Mouse (Mus musculus): ENCODE data around the gene Inpp5a. TPM values are rescaled to one million over a fixed set of nuclear protein-coding genes. Genes with fewer than 3 reads are reported as not detected.

The Inpp5a gene
- polyA plus RNA-seq, 1 experiment from 2014 or later: 23.0 TPM

GRCm38 (mm10) chr7:139381877-139382276, 7.0 kb upstream of the Inpp5a start:
- Histone ChIP-seq H3K27me3 (ENCODE audit: control insufficient read depth, insufficient read depth, low read length) (no peaks in the 10 kb centered on the region), H3K4me1 (ENCODE audit: control insufficient read depth, insufficient read depth, low read length) (no peaks in the 10 kb centered on the region), H3K9me3 (ENCODE audit: control insufficient read depth, low read length) (no peaks in the 10 kb centered on the region), H3K9ac (ENCODE audit: low read length) (no peak overlapping the region), H3K27ac (replicated peaks; ENCODE audit: low read depth, low read length) (no peak overlapping the region), H3K4me2 (ENCODE audit: low read depth, severe bottlenecking) (no peak overlapping the region), H3K36me3 (ENCODE audit: control insufficient read depth, insufficient read depth, low read length) (no peaks in the 10 kb centered on the region), H3K4me3 (ENCODE audit: low read depth, low read length) (no peak overlapping the region)
- DNase-seq (ENCODE audit: low spot score): no peak
- 86% methylated on average over 2 of the region's 2 CpGs for WGBS
- no peak for ATAC-seq (ENCODE audit: insufficient number of reproducible peaks, low FRiP score, low TSS enrichment, low read depth)

- H3K4me3 ChIP-seq (ENCODE audit: low read depth, low read length): no peak overlapping the region
- no peaks in the 10 kb centered on the region for H3K27me3 ChIP-seq (ENCODE audit: control insufficient read depth, insufficient read depth, low read length)
- ATAC-seq (ENCODE audit: insufficient number of reproducible peaks, low FRiP score, low TSS enrichment, low read depth) (no peak), DNase-seq (ENCODE audit: low spot score) (no peak)
- no peak overlapping the region for H3K9ac ChIP-seq (ENCODE audit: low read length)
- no peak overlapping the region for H3K4me2 ChIP-seq (ENCODE audit: low read depth, severe bottlenecking)
- no peaks in the 10 kb centered on the region for H3K36me3 ChIP-seq (ENCODE audit: control insufficient read depth, insufficient read depth, low read length)
- no peaks in the 10 kb centered on the region for H3K4me1 ChIP-seq (ENCODE audit: control insufficient read depth, insufficient read depth, low read length)
- H3K9me3 ChIP-seq (ENCODE audit: control insufficient read depth, low read length): no peaks in the 10 kb centered on the region
- no peak overlapping the region for H3K27ac ChIP-seq (replicated peaks; ENCODE audit: low read depth, low read length)
- 88% methylated on average over 2 of the region's 2 CpGs for WGBS
Measured at GRCm38 (mm10) chr7:139382796-139383195, 6.1 kb upstream of the Inpp5a start.

- no peaks in the 10 kb centered on the region for H3K9me3 ChIP-seq (ENCODE audit: control insufficient read depth, low read length)
Measured at GRCm38 (mm10) chr7:139384500-139384899, 4.4 kb upstream of the Inpp5a start.

GRCm38 (mm10) chr7:139384916-139385530, 3.9 kb upstream of the Inpp5a start:
- H3K27me3 ChIP-seq (ENCODE audit: control insufficient read depth, insufficient read depth, low read length): no peaks in the 10 kb centered on the region
- no peak overlapping the region for H3K4me3 ChIP-seq (ENCODE audit: low read depth, low read length)
- H3K4me2 ChIP-seq (ENCODE audit: low read depth, severe bottlenecking): no peak overlapping the region
- DNase-seq (ENCODE audit: low spot score) (no peak), ATAC-seq (ENCODE audit: insufficient number of reproducible peaks, low FRiP score, low TSS enrichment, low read depth) (no peak)
- no peak overlapping the region for H3K27ac ChIP-seq (replicated peaks; ENCODE audit: low read depth, low read length)
- 0 out of 2 replicates have a peak, but pooled peaks cover 5% of the 10 kb centered on the region for H3K4me1 ChIP-seq (ENCODE audit: control insufficient read depth, insufficient read depth, low read length)
- no peak overlapping the region for H3K9ac ChIP-seq (ENCODE audit: low read length)
- no peaks in the 10 kb centered on the region for H3K36me3 ChIP-seq (ENCODE audit: control insufficient read depth, insufficient read depth, low read length)
- 83% methylated on average over 2 of the region's 2 CpGs for WGBS
- H3K9me3 ChIP-seq (ENCODE audit: control insufficient read depth, low read length): no peaks in the 10 kb centered on the region

More at GRCm38 (mm10) chr7:139384500-139384899, 4.4 kb upstream of the Inpp5a start:
- H3K27me3 ChIP-seq (ENCODE audit: control insufficient read depth, insufficient read depth, low read length): no peaks in the 10 kb centered on the region
- H3K4me1 ChIP-seq (ENCODE audit: control insufficient read depth, insufficient read depth, low read length): 0 out of 2 replicates have a peak, but pooled peaks cover under 1% of the 10 kb centered on the region
- no peak overlapping the region for H3K27ac ChIP-seq (replicated peaks; ENCODE audit: low read depth, low read length)
- no peaks in the 10 kb centered on the region for H3K36me3 ChIP-seq (ENCODE audit: control insufficient read depth, insufficient read depth, low read length)
- H3K4me3 ChIP-seq (ENCODE audit: low read depth, low read length): no peak overlapping the region
- 89% methylated on average over 1 of the region's 1 CpGs for WGBS
- no peak for DNase-seq (ENCODE audit: low spot score)
- no peak overlapping the region for H3K4me2 ChIP-seq (ENCODE audit: low read depth, severe bottlenecking)
- H3K9ac ChIP-seq (ENCODE audit: low read length): no peak overlapping the region
- ATAC-seq (ENCODE audit: insufficient number of reproducible peaks, low FRiP score, low TSS enrichment, low read depth): no peak

- Histone ChIP-seq H3K27me3 (ENCODE audit: control insufficient read depth, insufficient read depth, low read length) (no peaks in the 10 kb centered on the region), H3K27ac (replicated peaks; ENCODE audit: low read depth, low read length) (no peak overlapping the region), H3K4me1 (ENCODE audit: control insufficient read depth, insufficient read depth, low read length) (0 out of 2 replicates have a peak, but pooled peaks cover 7% of the 10 kb centered on the region), H3K4me2 (ENCODE audit: low read depth, severe bottlenecking) (no peak overlapping the region), H3K9ac (ENCODE audit: low read length) (no peak overlapping the region), H3K4me3 (ENCODE audit: low read depth, low read length) (no peak overlapping the region), H3K36me3 (ENCODE audit: control insufficient read depth, insufficient read depth, low read length) (no peaks in the 10 kb centered on the region), H3K9me3 (ENCODE audit: control insufficient read depth, low read length) (no peaks in the 10 kb centered on the region)
- no peak for ATAC-seq (ENCODE audit: insufficient number of reproducible peaks, low FRiP score, low TSS enrichment, low read depth)
- WGBS: 90% methylated on average over 9 of the region's 9 CpGs
- DNase-seq (ENCODE audit: low spot score): no peak
Measured at GRCm38 (mm10) chr7:139386933-139387690, 1.8 kb upstream of the Inpp5a start.

GRCm38 (mm10) chr7:139387921-139388669, 814 bp upstream of the Inpp5a start:
- 0 out of 2 replicates have a peak, but pooled peaks cover 7% of the 10 kb centered on the region for H3K4me1 ChIP-seq (ENCODE audit: control insufficient read depth, insufficient read depth, low read length)
- peak overlapping the region; percentile 74 for H3K4me3 ChIP-seq (ENCODE audit: low read depth, low read length)
- peak overlapping the region; percentile 74 for H3K9ac ChIP-seq (ENCODE audit: low read length)
- peak overlapping the region; percentile 28; the same call in 1 of the 2 replicates for H3K4me2 ChIP-seq (ENCODE audit: low read depth, severe bottlenecking)
- DNase-seq (ENCODE audit: low spot score) (no peak), ATAC-seq (ENCODE audit: insufficient number of reproducible peaks, low FRiP score, low TSS enrichment, low read depth) (peak; percentile 85)
- no peak overlapping the region for H3K27ac ChIP-seq (replicated peaks; ENCODE audit: low read depth, low read length)
- WGBS: 20% methylated on average over 16 of the region's 16 CpGs
- no peaks in the 10 kb centered on the region for H3K27me3 ChIP-seq (ENCODE audit: control insufficient read depth, insufficient read depth, low read length)
- no peaks in the 10 kb centered on the region for H3K36me3 ChIP-seq (ENCODE audit: control insufficient read depth, insufficient read depth, low read length)
- no peaks in the 10 kb centered on the region for H3K9me3 ChIP-seq (ENCODE audit: control insufficient read depth, low read length)

- 0 out of 2 replicates have a peak, but pooled peaks cover 7% of the 10 kb centered on the region for H3K4me1 ChIP-seq (ENCODE audit: control insufficient read depth, insufficient read depth, low read length)
- WGBS: under 1% methylated on average over 41 of the region's 53 CpGs
- H3K27ac ChIP-seq (replicated peaks; ENCODE audit: low read depth, low read length): no peak overlapping the region; the same call in 1 of the 2 replicates
Measured at GRCm38 (mm10) chr7:139389213-139389761, 378 bp downstream of the Inpp5a start.

GRCm38 (mm10) chr7:139390380-139390779, 1.5 kb downstream of the Inpp5a start:
- no peak overlapping the region for H3K9ac ChIP-seq (ENCODE audit: low read length)
- DNase-seq (ENCODE audit: low spot score): no peak
- ATAC-seq (ENCODE audit: insufficient number of reproducible peaks, low FRiP score, low TSS enrichment, low read depth): no peak
- 91% methylated on average over 3 of the region's 3 CpGs for WGBS
- no peak overlapping the region for H3K4me2 ChIP-seq (ENCODE audit: low read depth, severe bottlenecking)
- H3K27ac ChIP-seq (replicated peaks; ENCODE audit: low read depth, low read length): no peak overlapping the region
- H3K4me1 ChIP-seq (ENCODE audit: control insufficient read depth, insufficient read depth, low read length): 0 out of 2 replicates have a peak, but pooled peaks cover 7% of the 10 kb centered on the region
- no peaks in the 10 kb centered on the region for H3K36me3 ChIP-seq (ENCODE audit: control insufficient read depth, insufficient read depth, low read length)
- H3K9me3 ChIP-seq (ENCODE audit: control insufficient read depth, low read length): no peaks in the 10 kb centered on the region
- no peaks in the 10 kb centered on the region for H3K27me3 ChIP-seq (ENCODE audit: control insufficient read depth, insufficient read depth, low read length)
- H3K4me3 ChIP-seq (ENCODE audit: low read depth, low read length): no peak overlapping the region

More at GRCm38 (mm10) chr7:139389213-139389761, 378 bp downstream of the Inpp5a start:
- Histone ChIP-seq H3K4me3 (ENCODE audit: low read depth, low read length) (peak overlapping the region; percentile 74), H3K27me3 (ENCODE audit: control insufficient read depth, insufficient read depth, low read length) (no peaks in the 10 kb centered on the region), H3K9me3 (ENCODE audit: control insufficient read depth, low read length) (no peaks in the 10 kb centered on the region), H3K4me2 (ENCODE audit: low read depth, severe bottlenecking) (peak overlapping the region; percentile 73), H3K36me3 (ENCODE audit: control insufficient read depth, insufficient read depth, low read length) (no peaks in the 10 kb centered on the region), H3K9ac (ENCODE audit: low read length) (peak overlapping the region; percentile 83)
- peak; percentile 55 for DNase-seq (ENCODE audit: low spot score)
- peak; percentile 41 for ATAC-seq (ENCODE audit: insufficient number of reproducible peaks, low FRiP score, low TSS enrichment, low read depth)
